Mouse (Mus musculus) spleen, adult 2 months (tissue): Measurements from ENCODE around the gene Ppfia1.

Experiments
- CTCF ChIP-seq: fragments of 200-500 bp; IDR thresholded peaks from 2 replicates; pipeline ENCODE4 v1.5.1; 2011; ENCODE audit warnings: mild to moderate bottlenecking, inconsistent platforms; ENCODE audit not compliant: insufficient read depth, insufficient read length, insufficient replicate concordance; ENCODE audit errors: extremely low read depth
- POLR2A ChIP-seq: fragments of 200-500 bp; IDR thresholded peaks from 2 replicates; pipeline ENCODE4 v1.6.1; 2011; ENCODE audit warnings: low read depth, low read length, inconsistent platforms

DNA sequence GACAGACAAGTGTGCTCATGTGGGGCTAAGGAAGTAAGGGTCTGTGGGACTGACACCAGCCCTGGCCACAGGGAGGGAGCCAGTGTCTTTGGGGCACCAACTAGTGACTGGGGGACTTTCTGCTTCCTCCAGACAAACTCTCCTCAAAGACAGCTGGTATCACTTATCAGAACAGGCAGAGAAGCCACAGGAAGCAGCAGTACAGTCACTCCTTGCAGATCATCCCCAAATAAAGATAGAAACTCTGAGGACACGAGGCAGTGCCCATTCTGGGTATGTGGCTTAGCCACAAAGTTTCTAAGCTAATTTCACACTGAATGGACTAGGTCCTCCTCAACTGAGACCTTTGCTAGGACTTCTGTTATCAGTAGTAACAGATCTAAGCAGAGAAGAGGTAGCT, 60.6 kb downstream of the Ppfia1 start:
- TF ChIP-seq CTCF (no peak), POLR2A (no peak)
